Mouse (Mus musculus) ovary, adult 10 weeks (tissue): Measurements from ENCODE around the gene Knl1. TPM values are rescaled to one million over a fixed set of nuclear protein-coding genes. Genes with fewer than 3 reads are reported as not detected.

Source experiments
- polyA plus RNA-seq: library from polyadenylated mRNA; stranded (reverse); fragments of 350-450 nt; fragmentation: Illumina TruSeq; extraction: RNeasy Lipid Tissue Mini Kit (QIAGEN cat#74804); gene quantifications from one replicate; pipeline ENCODE4 v1.2.3, GENCODE M21; 2014

The Knl1 gene
- 29.7 TPM for polyA plus RNA-seq

DNA sequence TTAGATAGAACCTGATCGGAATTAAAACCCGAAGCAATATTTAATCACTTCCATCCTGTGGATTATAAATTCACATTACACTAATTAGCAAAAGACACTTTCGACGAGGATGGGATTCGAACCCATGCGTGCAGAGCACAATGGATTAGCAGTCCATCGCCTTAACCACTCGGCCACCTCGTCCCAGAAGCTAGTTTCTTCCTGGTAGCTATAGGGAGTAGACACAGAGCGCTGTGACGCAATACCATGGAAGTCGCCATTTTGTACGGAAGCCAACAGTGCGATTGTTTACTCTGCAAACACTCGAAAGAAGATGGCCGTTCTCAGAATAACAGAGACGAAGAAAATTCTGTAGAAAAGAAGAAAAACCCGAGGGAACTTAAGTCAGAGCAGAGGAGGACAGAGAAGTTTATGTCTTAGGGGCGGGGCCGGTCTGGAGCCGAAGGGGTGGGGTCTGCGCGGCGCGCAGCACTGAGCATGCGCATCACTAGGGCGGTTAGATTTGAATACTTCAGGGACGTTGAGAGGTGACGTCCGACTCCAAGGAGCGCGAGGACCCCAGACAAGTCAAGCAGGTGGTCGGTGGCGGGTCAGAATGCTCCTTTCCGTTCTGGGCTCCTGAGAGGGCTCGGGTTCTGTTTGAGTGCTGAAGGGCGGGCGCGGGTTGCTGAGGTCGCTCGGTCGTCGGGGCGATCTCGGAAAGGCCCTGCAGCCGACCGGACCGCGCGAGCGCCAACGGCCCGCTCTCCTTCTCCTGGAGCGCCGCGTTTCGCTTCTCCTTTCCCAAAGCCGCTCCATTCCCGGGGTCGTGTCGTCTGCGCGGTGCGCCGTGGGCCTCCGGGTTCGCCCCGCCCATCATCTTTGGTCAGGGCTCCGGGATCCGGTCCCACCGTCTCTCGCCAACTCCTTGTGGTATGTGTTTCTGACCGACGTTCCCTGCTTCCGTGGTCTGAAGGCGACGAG lies at the start of gene Knl1:
Knl1 (plus strand) TSS at position 471 of the 963 bp plus-strand sequence.

DNA sequence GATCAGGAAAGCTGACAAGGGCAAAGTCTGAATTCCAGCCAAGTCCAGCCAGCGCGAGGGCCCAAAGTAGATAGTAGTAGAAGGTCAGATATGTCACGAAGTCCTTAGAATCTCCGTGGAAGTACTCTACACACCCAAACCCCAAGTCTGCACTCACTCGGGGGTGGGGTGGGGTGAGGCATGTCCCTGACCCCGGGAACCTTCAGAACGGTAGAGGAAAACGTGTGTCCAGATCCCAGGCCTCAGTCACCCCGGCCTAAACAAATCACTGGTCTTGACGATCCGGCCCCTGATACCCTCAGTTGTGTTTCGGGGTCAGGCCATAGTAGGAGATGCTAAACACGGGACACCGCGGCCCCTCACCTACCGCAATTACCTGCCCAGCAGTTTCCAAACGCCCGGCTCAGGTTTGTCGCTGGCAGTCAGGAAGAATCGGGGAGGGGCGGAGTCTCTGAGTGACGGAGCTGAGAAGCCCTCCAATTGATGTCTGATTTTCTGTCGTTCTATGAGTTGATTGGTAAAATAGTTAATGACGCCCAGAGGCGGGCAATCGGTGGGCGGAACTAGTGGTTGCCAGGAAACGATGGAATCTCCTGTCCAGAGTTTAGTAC lies 17.9 kb upstream of the Knl1 start, which contains the start of gene Ccdc32:
Ccdc32 (minus strand) TSS at position 453 of the 611 bp plus-strand sequence.

DNA sequence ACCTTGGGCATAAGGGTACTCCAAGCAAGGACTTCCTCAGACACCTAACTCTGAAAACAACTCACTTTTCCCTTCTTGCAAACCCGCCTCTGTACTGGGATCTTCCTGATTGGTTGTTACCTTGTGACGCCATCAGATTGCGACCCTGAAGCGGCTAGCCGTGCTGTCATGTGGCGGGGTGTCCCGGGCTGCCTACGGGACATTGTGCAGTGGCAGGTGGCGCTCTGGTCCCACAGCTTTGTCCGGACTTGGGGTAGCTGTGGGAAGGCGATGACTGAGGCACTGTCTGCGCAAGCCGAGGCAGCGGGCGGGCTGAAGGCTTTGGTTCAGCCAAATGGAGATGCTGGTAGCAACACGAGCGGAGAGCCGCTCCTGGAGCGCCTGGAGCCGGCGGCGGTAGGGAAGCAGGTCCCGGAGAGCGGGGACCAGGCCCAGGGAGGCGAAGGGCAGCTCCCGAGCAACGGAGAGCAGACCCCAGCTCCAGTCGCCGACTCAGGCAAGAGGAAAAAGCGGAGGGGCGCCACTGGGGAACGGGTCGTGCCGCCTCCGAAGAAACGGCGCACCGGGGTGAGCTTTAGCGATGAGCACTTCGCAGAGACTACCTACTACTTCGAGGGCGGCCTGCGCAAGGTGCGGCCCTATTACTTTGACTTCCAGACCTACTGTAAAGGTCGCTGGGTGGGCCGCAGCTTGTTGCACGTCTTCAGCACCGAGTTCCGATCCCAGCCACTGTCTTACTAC lies 12.1 kb upstream of the Knl1 start, which contains the start of gene Rpusd2:
Rpusd2 (plus strand) TSS at position 135 of the 741 bp plus-strand sequence.

DNA sequence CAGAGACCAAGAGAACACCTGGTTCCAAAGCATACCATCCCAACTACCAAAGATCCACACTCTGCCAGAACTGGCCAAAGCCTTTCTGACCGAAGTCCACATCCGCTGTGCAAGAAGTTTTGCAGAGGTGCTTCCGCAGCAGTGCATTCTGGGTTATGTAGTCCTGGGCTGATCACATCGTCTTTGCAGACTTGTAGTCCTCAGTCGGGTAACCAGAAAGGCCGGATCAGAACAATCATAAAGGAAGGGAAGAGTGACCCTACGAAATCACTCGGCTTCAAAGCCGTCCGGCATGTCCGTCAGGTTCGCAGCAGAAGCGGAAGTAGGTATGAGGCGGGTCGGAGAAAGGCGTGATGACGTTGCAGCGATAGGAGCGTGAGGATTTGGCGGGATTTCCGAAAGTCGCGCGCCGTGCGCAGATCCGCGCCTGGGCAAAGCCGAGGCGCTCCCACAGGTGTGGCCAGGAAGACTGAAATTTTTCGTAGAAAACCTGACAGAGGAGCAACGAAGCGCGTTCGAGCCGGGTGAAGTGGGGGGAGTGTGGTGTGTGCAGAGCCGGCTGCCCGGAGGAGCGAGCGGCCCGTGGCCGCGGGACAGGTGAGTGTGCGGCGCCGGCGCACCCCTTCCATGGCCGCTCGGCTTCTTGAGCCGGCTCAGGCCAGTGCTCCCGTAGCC lies 65.7 kb downstream of the Knl1 start, which contains the start of gene Rad51:
Rad51 (plus strand) TSS at position 356 of the 675 bp plus-strand sequence.

Other genes with a start within 250 kb of the Knl1 start
- gene Knstrn, start 233.1 kb upstream of the Knl1 start, polyA plus RNA-seq: 21.7 TPM
- 20.1 TPM for gene Ivd, start 185.2 kb upstream of the Knl1 start, polyA plus RNA-seq
- gene Bahd1, start 146.7 kb upstream of the Knl1 start, polyA plus RNA-seq: 5.0 TPM
- 5.5 TPM for gene Chst14, start 120.6 kb upstream of the Knl1 start, polyA plus RNA-seq
- 11.1 TPM for gene Ccdc32, start 17.7 kb upstream of the Knl1 start, polyA plus RNA-seq
- gene Rpusd2, start 12.3 kb upstream of the Knl1 start, polyA plus RNA-seq: 4.7 TPM
- 13.3 TPM for gene Rad51, start 65.7 kb downstream of the Knl1 start, polyA plus RNA-seq
- 18.4 TPM for gene Rmdn3, start 109.9 kb downstream of the Knl1 start, polyA plus RNA-seq
- gene Gchfr, start 120.7 kb downstream of the Knl1 start, polyA plus RNA-seq: not detected
- not detected for gene Gm14137, start 127.4 kb downstream of the Knl1 start, polyA plus RNA-seq
- 2.7 TPM for gene Zfyve19, start 161.5 kb downstream of the Knl1 start, polyA plus RNA-seq
- 1.8 TPM for gene Dnajc17, start 161.7 kb downstream of the Knl1 start, polyA plus RNA-seq
- not detected for gene Ppp1r14d, start 182.8 kb downstream of the Knl1 start, polyA plus RNA-seq
- 1.3 TPM for gene Spint1, start 190.2 kb downstream of the Knl1 start, polyA plus RNA-seq
- not detected for gene Rhov, start 224.2 kb downstream of the Knl1 start, polyA plus RNA-seq
- 0.29 TPM for gene Vps18, start 241.6 kb downstream of the Knl1 start, polyA plus RNA-seq